Mouse (Mus musculus) liver, postnatal 0 days (tissue): ENCODE data around the gene Trim38.

ENCODE experiments used
- CTCF ChIP-seq: sonication (generic); IDR thresholded peaks from 2 replicates; pipeline ENCODE4 v1.5.1; 2016; ENCODE audit warnings: antibody characterized with exemption, low read depth
- EP300 ChIP-seq: IDR thresholded peaks from 2 replicates; pipeline ENCODE4 v1.6.1; 2016; ENCODE audit warnings: antibody characterized with exemption, low read depth, mild to moderate bottlenecking

- no peak for TF ChIP-seq CTCF
- TF ChIP-seq EP300, result no peak
These were observed 9.3 kb downstream of the Trim38 start for GRCm38 (mm10) chr13:23779025-23779424.
